Mouse (Mus musculus) lung, adult 18-20 months (tissue): ENCODE measurements around the gene Cldn19.

ENCODE experiments used
- DNase-seq, 2 experiments: peaks; one replicate each; pipeline ENCODE4 v3.0.0; 2022; ENCODE audit warnings: mixed read lengths in 2 of 2

The Cldn19 gene

DNA sequence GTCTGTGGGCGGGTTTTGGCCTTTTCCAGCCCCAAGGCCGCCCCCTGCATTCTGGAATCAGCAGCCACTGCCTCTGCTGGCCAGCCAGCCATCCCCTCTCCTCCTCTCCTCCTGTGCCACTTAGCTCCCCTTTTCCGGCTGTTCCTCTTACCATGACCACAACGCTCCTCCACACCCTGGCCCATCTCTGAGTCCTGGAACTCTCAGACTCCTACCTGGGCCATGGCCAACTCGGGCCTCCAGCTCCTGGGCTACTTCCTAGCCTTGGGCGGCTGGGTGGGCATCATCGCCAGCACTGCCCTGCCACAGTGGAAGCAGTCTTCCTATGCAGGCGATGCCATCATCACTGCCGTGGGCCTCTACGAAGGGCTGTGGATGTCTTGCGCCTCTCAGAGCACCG lies at the start of gene Cldn19:
TSS of gene Cldn19 (plus strand) at position 64 of the 400 bp plus-strand sequence.
- DNase-seq: no peak

- DNase-seq: no peak
Observed at GRCm38 (mm10) chr4:119216667-119217066, 38.5 kb upstream of the Cldn19 start.

GRCm38 (mm10) chr4:119218169-119218568 lies 37.0 kb upstream of the Cldn19 start, which contains the start of gene Tmem269:
Gene Tmem269, minus strand, starts transcription at chr4:119218217.
- peak in 1 of 2 experiments; percentile 21 for DNase-seq

- peak in 1 of 2 experiments; percentile 37 for DNase-seq
Observed at GRCm38 (mm10) chr4:119223696-119224095, 31.5 kb upstream of the Cldn19 start.

GRCm38 (mm10) chr4:119224534-119224933 lies 30.7 kb upstream of the Cldn19 start:
- no peak for DNase-seq

DNA sequence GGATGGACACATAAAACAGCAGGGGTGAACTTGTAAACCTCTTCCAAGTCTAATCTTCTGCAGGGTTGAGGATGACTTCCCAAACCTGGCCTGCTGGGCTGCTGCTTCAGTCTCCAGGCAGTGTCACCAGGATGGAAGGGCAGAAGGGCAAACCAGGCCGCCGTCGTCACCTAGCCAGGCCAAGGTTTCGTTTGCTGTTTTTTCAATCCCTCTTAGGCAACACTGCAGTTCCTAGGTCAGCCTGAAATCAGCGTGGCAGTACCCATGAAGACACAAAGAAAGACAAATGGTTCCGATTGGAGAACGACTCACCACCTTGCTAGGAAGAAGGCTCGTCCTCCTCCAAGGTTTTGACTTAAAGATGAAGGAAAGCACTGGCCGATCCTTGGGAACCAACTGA lies 29.5 kb upstream of the Cldn19 start:
- no peak for DNase-seq

DNA sequence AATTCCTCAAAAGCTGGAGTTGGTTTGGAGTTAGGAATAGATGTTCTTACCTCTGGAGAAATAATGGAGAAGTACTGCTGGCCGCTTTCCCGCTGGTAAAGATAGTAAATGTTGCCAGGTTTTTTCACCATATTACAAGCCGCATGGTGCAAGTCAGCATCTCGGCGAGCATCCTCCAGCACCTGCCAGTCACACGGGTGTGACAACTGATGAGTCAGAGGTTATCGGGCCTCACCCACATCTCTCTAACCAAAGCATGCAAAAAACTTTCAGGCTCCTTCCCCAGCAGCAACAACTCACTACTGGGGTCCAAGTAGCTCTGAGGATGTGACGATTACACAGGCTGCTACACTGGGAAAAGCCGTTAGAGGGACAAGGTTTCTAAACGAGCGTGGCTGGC lies 28.5 kb upstream of the Cldn19 start:
- no peak for DNase-seq

- DNase-seq: peak; percentile 100
Observed at GRCm38 (mm10) chr4:119232410-119233255, 22.6 kb upstream of the Cldn19 start, which contains the start of the genes AU022252 and P3h1. Gene AU022252, minus strand, starts transcription at chr4:119232712. Gene P3h1, plus strand, starts transcription at chr4:119232915.

DNA sequence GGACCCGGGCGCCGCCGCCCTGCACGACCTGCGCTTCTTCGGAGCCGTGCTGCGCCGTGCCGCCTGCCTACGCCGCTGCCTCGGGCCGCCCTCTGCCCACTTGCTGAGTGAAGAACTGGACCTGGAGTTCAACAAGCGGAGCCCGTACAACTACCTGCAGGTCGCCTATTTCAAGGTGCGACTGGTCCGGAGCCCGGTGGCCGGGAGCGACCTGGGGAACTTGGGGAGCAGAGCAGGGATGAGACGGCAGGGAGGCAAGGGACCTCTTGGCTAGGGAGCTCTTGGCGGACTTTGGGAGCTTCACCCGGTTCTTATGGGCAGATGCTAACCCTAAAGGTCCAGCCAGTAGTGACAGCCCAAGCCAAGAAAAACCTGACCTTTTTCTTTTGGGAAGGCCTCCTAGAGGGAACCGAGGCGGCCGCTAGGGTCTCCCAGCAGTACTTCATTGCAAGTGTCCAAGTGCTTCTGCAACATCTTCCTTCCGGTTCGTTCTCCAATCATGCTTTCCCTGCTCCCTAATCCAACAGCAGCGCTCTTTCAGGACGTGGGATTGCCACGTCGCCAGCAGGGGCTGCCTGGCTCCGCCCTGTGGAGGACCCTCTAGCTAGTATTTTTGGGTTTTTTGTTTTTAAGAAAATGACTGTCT lies 21.8 kb upstream of the Cldn19 start:
- peak in 1 of 2 experiments; percentile 24 for DNase-seq

- no peak for DNase-seq
Observed at GRCm38 (mm10) chr4:119234348-119234747, 20.9 kb upstream of the Cldn19 start.

DNA sequence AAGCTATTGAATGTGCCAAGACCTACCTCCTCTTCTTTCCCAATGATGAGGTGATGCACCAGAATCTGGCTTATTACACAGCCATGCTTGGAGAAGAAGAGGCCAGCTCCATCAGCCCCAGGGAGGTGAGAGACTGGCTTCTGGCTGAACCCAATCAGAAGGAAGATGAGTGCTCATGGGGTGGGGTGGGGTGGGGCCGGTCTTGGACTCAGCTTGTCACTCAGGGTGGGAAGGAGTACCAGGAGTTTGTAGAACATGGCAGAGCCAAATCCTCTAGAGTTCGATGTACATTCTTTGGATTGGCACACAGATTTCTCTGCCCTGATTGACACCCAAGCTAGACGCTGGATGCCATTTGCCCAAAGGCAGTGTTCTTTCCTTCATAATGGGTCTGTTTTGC lies 16.6 kb upstream of the Cldn19 start:
- no peak for DNase-seq

- peak in 1 of 2 experiments; percentile 42 for DNase-seq
Observed at GRCm38 (mm10) chr4:119239181-119239682, 16.0 kb upstream of the Cldn19 start.

- no peak for DNase-seq
Observed at GRCm38 (mm10) chr4:119241664-119242063, 13.6 kb upstream of the Cldn19 start.

DNA sequence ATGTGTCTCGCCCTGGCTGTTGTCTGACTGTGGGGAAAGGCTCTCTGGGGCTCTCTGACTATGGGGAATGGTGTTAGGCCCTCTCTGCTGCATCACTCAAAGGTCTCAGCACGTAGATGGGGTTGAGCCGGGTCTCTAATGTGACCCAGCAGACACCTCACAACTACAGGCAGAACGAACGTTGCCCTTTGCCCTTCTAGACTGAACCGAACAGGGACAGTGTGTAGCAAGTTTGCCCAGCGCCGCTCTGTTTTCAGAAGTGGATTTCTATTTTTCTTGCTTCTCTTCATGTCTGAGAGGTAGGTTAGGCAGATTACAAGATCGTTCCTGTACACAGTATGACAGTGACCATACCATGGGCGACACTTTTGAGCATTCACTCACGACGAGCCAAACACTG lies 12.6 kb upstream of the Cldn19 start:
- DNase-seq: no peak

DNA sequence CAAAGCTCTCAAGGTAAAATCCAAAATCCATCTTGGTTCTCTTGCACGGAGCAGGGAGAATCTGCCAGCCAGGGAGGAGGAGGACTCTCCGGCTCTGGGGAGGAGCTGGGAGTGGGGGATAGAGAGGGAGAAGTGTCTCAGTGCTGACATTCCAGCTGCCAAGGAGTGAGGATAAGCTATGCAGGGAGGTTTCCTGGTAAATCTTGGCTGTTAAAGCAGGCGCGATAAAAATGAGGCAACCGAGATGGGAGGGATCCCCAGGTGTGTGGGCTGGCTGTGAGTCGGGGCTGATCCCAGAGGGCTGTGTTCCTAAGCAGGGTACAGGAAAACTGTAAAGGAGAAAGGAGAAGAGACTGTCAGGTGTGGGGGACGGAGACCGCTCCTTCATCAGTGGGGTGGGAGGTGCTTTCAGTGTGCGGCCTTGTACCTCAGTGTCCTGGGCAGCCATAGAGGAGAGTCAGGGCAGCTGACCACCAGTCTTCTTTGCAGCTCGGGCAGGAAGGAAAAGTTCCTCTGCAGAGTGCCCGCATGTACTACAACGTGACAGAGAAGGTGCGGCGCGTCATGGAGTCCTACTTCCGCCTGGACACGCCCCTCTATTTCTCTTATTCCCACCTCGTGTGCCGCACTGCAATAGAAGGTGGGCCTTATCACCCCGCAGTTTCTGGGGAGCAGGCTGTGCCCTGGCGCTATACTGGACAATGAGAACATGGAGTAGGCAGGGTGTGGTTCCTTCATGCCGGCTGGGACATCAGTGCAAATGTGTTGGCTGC lies 10.6 kb upstream of the Cldn19 start:
- DNase-seq: no peak

DNA sequence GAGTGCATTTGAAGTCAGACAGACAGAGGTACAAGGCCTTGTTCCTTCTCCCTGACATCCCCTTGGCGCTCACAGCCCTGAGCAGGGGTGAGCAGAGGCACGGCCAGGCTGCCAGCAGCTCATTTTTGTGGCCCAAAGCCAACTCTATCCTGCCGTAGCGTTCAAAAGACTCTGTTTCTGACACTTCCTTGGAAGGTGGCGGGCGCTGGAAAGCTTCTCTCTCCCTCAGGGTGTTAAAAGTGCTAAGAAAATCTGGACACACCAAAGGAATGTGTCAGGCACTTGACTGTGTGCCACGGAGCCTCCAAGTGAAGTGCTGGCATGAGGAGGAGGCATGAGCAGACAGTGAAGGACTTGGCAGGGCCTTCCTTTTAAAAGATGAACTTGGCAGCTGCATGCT lies 9.7 kb upstream of the Cldn19 start:
- peak; percentile 46 to 50 for DNase-seq

GRCm38 (mm10) chr4:119245961-119246360 lies 9.3 kb upstream of the Cldn19 start:
- DNase-seq: no peak

DNA sequence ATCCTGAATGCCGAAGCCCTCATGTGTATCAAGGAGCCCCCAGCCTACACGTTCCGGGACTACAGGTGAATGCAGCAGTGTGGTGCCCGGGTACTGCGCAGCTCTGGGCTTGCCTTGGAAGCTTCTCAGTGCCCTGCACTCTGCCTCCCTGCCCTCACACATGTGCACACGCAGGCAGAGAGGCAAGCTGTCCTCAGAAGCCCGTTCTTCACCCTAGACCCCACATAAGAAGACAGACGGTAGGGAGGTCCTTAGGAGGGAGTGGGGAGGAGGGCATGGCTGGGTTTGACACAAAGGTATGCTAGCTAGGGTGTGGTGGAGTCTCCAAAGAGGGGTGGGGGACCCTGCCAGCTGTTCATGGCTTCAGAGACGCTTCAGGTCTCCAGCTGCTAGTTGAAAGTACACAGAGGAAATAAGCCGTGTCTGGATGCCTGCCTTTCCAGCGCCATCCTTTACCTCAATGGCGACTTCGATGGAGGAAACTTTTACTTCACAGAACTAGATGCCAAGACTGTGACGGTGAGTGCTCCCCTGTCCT lies 8.5 kb upstream of the Cldn19 start:
- DNase-seq: no peak

DNA sequence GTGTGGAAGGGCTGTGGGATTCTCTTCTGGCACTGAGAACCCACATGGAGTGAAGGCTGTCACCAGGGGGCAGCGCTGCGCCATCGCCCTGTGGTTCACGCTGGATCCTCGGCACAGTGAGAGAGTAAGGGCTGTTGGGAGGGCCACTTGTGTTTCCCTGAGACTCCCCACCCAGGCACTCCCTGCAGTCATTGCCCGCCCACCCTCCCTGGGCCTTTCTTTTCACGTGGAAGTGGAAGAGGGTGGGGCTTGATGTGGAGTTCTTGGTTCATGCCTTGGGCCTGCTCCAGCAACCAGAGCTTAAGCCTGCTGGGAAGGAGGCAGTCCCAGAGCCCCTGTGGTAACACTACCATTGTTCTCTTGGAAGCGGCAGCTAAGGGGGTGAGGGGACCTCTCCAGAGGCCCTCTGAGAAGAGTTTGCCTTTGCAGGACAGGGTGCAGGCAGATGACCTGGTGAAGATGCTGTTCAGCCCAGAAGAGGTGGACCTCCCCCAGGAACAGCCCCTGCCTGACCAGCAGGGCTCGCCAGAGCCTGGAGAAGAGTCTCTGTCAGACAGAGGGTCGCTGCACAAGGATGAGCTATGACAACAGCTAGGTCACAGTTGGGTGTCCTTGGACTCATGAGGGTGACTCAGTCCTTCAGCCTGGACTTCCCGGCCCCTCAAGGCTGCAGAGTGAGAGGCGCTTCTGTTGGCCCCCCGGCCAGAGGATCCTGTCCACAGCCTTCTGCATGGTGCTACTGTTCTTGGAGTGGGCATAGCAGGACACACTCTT lies 7.6 kb upstream of the Cldn19 start:
- peak; percentile 82 to 88 for DNase-seq

GRCm38 (mm10) chr4:119248407-119248965 lies 6.7 kb upstream of the Cldn19 start:
- peak; percentile 66 to 75 for DNase-seq

DNA sequence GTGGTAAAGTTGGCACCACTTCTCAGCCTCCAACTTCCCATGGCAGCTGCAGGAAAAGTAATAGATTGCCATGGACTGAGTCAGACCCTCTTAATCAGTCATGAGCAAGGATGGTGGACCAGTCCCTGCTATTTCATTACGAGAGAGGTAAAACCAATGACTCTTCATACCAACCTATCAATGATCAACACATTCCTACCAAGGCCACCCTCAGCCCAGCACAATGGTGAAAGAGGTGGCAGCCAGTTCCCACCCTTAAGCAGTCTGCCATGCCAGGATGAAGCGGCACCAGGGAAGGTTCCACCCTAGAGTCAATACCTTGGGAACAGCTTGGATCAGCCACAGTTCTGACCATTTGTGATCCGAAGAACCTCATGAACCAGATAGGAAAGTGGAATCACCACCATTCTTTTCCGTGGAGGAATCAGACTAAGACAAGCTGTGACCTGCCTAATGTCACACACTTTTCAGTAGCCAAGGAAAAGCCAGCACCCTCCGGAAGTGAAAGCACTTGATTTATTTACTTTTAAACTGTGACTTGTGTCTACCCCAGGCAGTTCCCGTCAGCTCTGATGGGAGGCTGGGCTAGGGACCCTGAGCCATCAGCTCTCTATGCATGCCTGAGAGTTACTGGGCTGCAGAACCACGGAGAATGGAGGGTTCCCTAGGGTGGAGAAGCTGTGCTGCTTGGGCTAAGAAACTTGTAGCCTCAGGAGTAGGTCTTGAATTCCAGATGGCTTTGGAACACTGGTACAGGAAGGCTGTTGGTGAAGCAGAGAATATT lies 3.0 kb upstream of the Cldn19 start:
- no peak for DNase-seq
